Mouse (Mus musculus): Measurements from ENCODE around the gene 1700020D05Rik.

1700020D05Rik gene

DNA sequence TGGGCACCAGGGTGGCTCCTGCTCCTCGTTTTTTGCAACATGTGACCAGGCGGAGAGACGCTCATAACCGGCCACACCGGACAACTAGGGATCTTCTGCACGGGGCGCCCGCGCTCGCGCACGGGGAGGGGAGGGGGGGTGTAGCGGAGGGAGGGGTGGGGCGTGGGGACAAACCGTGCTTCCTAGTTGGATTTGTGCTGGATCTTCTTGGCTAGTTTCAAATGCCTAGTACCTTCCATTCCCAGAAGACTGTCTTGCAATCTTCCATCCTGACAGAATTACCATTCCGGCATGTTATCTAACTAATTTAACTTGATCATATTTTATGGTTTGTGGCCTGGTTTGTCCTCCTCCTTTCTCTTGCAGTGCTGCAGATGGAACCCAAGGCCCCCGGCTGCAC is at the start of gene 1700020D05Rik:
TSS of gene 1700020D05Rik (minus strand) at position 101 of the 400 bp plus-strand sequence.
- in situ Hi-C loops (cut with MboI; ENCODE audit: unreplicated experiment in 2 of 2) = no loop called here

GRCm38 (mm10) chr19:5547471-5548056 is 44.0 kb upstream of the 1700020D05Rik start:
- in situ Hi-C loops (cut with MboI; ENCODE audit: unreplicated experiment in 2 of 2) = no loop called here

- in situ Hi-C loops (cut with MboI; ENCODE audit: unreplicated experiment in 2 of 2) = no loop called here
Measured at GRCm38 (mm10) chr19:5544031-5544430, 40.4 kb upstream of the 1700020D05Rik start.

- in situ Hi-C loops (cut with MboI; ENCODE audit: unreplicated experiment in 2 of 2) = no loop called here
Measured at GRCm38 (mm10) chr19:5543362-5543761, 39.8 kb upstream of the 1700020D05Rik start.

GRCm38 (mm10) chr19:5538786-5539185 is 35.2 kb upstream of the 1700020D05Rik start:
- in situ Hi-C loops (cut with MboI; ENCODE audit: unreplicated experiment in 2 of 2) = no loop called here

DNA sequence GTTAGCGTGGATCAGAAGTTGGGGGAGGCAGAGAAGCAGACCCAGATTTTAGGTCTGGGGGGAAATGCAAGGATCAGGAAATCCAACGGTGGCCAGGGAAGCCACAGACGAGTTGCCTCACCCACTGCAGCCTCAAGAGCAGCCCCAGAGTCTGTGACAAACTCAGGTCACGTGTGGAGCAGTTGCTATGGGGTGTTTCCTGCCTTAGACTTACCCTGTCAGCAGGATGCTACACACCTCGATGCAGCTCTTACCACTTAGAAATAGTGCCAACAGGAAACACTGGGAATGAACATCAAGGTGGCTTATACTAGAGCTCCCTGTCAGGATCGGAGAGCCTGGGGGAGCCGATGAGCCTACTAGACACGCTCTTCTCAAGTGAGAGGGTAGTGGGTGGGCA is 28.9 kb upstream of the 1700020D05Rik start:
- in situ Hi-C loops (cut with MboI; ENCODE audit: unreplicated experiment in 2 of 2) = loop anchor here (5.0 kb wide), 1 partner anchor 250 kb away; no protein-coding TSS in a partner anchor

- in situ Hi-C loops (cut with MboI; ENCODE audit: unreplicated experiment in 2 of 2) = loop anchor here (5.0 kb wide), 1 partner anchor 252 kb away; no protein-coding TSS in a partner anchor
Measured at GRCm38 (mm10) chr19:5530138-5530524, 26.5 kb upstream of the 1700020D05Rik start.

- in situ Hi-C loops (cut with MboI; ENCODE audit: unreplicated experiment in 2 of 2) = loop anchor here (5.0 to 10.0 kb wide), 4 partner anchors 33 to 355 kb away; partner anchors contain the start of genes Frmd8 (in 1 of the 2), Ovol1 (in 1 of the 2) and Slc25a45 (in 1 of the 2)
Measured at GRCm38 (mm10) chr19:5529325-5530137, 25.9 kb upstream of the 1700020D05Rik start.

GRCm38 (mm10) chr19:5525204-5525603 is 21.6 kb upstream of the 1700020D05Rik start:
- in situ Hi-C loops (cut with MboI; ENCODE audit: unreplicated experiment in 2 of 2) = loop anchor here (5.0 to 10.0 kb wide), 3 partner anchors 37 to 360 kb away; partner anchors contain the start of genes Frmd8 (in 1 of the 2), Ovol1 (in 1 of the 2) and Slc25a45 (in 1 of the 2)

- in situ Hi-C loops (cut with MboI; ENCODE audit: unreplicated experiment in 2 of 2) = no loop called here
Measured at GRCm38 (mm10) chr19:5518721-5519120, 15.1 kb upstream of the 1700020D05Rik start.

DNA sequence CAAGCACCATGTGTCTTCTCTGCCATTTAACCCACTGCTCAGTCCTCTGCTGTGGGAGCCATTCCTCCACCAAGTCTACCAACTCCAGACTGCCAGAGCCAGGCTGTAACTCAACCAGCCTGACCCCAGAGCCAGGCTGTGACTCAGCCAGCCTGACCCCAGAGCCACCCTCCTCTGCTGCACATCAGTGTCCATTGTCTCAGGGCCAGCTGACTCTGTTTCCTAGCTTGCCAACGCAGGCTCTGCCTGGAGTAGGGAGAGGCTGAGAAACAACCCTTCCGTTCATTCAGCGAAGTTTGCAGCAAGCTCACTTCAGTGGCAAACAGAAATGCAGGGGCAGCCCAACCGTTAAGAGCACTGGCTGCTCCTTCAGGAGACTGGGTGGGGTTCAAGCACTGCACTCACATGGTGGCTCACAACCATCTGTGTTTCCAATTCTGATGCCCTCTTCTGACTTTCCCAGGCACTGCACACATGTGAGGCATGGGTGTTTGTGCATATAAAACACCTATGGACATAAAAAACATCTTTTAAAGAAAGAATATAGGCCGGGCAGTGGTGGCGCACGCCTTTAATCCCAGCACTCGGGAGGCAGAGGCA is 13.4 kb upstream of the 1700020D05Rik start:
- in situ Hi-C loops (cut with MboI; ENCODE audit: unreplicated experiment in 2 of 2) = no loop called here

DNA sequence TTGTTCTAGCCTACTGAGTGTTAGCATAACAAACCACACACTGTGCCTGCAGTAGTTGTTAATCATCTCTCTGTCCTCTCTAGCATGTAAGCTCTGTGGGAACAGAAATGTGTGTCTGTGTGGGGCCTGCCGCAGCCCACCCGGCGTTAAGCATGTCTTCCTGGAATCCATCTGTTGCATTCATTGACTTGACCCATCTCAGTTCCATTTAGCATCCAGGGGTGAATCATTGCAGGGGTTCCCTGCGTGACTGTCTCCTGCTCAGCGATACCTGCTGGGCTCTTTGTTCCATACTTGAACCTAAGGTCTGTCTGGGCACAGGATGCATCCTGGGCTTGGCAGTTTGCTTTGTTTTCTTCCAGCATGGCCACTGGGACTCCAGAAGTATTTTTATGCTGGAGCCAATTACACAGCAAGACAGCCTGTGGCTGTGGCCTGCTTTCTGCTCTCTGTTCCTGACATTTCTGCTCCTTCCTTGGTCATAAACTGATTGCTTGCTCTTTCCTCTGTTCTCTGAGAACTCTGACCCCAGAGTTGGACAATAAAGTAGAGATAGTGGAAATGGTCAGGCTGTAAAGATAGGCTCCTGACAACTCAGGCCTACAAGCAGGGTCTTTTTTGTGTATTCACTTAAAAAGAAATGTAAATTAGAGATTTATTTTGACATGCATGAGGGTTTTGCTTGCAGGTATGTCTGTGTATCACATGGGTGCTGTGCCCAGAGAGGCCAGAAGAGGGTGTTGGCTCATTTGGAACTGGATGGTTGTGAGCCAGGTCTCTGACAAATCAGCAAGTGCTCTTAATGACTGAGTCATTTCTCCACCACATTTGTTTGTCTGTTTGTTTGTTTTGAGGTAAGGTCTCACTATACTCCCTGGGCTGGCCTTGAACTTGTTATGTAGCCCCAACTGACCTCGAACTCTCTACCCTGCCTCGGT is 12.5 kb upstream of the 1700020D05Rik start:
- in situ Hi-C loops (cut with MboI; ENCODE audit: unreplicated experiment in 2 of 2) = no loop called here

GRCm38 (mm10) chr19:5513005-5513349 is 9.4 kb upstream of the 1700020D05Rik start:
- in situ Hi-C loops (cut with MboI; ENCODE audit: unreplicated experiment in 2 of 2) = no loop called here

DNA sequence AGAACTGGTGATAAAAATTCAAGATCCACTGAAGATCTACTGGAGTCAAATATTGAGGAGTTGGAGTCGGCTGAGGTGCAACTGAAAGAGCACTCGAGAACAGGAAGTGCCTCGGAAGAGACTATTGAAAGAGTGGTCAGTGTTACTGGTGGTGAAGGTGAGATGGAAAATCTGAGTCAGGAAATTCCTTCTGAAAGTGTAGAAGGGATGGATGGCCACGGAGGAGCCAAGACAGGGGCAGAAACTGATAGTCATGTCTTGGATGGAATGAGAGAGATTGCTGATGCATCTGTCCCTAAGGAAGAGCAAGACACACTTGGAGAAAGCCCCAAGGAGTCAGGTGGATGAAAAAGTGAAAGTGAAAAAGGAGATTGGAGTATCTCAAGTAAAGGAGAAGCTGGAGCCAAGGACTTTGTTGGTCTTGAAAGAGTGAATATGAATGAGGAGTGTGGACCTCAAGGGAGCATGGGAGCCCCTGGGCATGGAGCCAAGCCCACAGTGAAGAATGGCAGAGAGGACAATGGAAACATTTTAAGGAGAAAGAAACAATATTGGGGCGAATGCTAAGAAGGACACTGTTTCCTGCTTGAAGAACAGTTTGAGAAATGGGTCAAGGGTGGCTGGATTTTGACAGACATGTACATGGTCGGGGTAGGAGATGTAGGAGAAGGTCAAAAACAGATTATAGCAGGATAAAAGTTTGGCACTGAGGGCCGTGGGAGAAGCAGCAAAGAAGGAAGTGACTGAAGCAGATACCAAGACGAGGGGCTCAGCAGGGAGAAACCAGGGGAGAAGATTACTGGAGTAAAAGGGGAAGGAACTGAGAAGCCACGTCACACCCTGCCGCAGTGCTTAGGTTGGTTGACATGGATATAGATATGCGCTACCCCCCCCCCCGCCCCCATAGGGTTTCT is 8.8 kb upstream of the 1700020D05Rik start:
- in situ Hi-C loops (cut with MboI; ENCODE audit: unreplicated experiment in 2 of 2) = no loop called here

DNA sequence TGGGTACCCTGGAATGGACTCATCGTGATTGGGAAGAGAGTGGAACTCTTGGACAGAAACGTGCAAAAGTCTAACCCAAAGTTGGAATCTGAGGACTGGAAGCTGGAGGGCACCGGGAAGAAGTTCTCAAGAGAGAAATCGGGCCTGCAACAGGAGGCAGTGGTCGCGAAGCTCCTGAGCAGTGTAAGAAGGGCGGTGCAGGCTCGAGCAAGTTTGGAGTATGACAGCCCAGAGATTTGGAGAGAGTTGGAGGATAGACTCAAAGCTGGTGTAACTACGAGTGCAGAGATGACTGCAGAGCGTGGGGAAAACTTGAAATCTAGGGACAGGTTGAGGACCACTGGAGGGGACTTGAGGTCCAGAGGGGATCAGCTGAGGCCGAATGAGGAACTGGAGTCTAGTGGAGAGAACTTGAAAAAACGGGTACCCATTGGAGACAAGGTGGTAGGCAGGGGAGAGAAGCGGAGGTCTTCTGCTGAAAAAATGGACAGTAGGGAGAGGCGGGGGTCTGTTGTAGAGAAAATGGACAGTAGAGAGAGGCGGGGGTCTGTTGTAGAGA is 7.6 kb upstream of the 1700020D05Rik start:
- in situ Hi-C loops (cut with MboI; ENCODE audit: unreplicated experiment in 2 of 2) = no loop called here

- in situ Hi-C loops (cut with MboI; ENCODE audit: unreplicated experiment in 2 of 2) = no loop called here
Measured at GRCm38 (mm10) chr19:5510031-5511026, 6.7 kb upstream of the 1700020D05Rik start, which contains the start of gene Snx32. Gene Snx32 (minus strand): TSS chr19:5510538.

DNA sequence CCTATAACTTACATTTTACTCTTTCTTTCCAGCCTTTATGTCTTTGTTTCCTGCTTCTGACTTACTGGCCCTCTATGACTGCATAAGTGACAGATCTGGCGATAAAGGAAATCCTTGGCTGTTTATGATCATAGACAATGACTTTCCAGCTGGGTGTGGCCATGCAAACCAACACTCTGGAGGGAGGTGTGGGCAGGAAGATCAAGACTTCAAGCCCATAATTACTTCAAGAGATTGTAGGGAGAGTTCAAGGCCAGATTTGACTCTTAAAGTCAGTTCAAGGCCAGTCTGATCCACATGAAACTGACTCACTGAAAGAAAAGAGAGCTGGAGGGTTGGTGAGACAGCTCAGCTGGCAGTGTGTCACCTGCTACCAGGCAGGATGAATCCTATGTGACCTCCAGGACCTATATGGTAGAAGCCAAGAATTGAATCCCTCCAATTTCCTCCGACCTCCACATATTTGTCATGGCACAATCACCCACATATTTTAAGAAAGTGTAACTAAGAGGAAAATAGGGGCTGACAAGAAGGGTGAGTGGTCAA is 3.2 kb downstream of the 1700020D05Rik start:
- in situ Hi-C loops (cut with MboI; ENCODE audit: unreplicated experiment in 2 of 2) = no loop called here

DNA sequence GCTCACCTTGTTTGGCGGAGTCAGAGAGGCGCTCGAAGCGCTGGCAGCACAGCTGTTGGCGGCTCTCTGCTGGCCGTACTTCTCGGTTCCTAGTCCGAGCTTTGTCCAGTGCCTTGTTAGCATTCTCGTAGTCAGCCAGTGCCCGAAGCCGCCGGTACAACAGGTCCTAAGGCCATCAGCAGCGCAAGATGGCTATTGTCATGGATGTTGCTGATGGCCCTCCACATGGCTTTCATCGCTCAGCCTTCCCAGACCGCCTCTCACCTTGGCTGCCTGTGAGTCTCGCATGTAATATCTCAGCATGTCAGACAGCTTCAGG is 7.6 kb downstream of the 1700020D05Rik start:
- in situ Hi-C loops (cut with MboI; ENCODE audit: unreplicated experiment in 2 of 2) = no loop called here

Data from v-Abl transformed pro-B cells (cell line).